In the genomic region with DNA sequence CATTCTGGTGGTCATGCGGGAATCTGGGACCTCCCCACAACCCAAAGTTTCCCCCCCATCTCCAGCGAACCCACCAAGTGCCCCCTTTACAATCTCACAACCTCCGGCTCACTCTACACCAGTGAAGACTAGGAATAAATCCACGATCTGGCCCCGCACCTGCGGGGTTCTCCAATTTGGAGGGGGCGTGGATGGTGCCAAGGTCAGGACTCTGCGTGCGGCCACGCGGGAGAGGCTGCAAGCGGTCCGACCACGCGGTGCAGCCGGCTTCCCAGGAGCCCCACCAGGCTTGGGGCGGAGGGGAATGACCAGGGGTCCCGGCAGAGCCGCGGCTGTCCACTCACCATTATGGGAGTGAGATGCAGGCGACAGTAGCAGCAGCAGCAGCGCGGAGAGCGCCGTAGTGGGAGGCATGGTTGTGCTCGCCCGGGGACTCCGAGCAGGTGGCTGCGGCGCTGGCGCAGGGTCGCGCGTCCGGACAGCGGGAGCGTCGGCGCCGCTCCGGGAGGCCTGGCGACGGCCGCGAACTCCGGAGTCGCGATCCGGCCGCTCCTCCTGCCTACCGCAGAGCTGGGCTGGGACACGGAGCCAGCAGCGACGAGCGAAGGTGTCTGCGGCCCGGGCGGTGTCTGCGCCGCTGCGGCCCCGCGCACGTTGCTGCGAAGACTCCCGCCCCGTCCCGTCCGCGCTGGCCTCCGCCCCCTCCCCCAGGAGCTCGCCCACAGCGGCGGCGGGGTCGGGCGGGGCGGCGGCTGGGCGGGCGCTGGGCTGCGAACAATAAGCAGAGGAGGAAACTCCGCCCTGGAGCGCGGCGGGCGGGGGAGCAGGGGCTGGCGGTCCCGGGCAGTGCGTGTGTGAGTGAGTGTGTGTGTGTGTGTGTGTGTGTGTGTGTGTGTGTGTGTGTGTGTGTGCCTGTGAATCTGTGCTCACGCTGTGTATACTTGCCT, we compare ENCODE assay signal across 8 mouse cellular contexts. TPM values are rescaled to one million over a fixed set of nuclear protein-coding genes. Genes with fewer than 3 reads are reported as not detected.
A peak's percentile ranks its signal among the peaks of the same experiment; 100 is the strongest.
DNase-seq lines count a peak whose midpoint lies in the region; ATAC-seq and TF ChIP-seq lines count a peak whose summit lies in the region.

A gene (minus strand): TSS at position 747 of the 947 bp plus-strand sequence.

- no peak within 1 kb of the TSS for H3K27ac ChIP-seq in bone marrow macrophage, adult 2 months (ENCODE audit: insufficient read depth, low read depth, low read length)
- H3K27ac ChIP-seq in forebrain, embryonic 12.5 days: peak within 1 kb of the TSS; percentile 78
- H3K27ac ChIP-seq in olfactory bulb, adult 2 months (ENCODE audit: insufficient read depth, low read depth, low read length): no peak within 1 kb of the TSS

- under 1% methylated on average over 71 of the region's 91 CpGs for WGBS in forebrain, embryonic 12.5 days
- WGBS in lung, adult 2 months: under 1% methylated on average over 85 of the region's 91 CpGs
- WGBS in olfactory bulb, adult 2 months: under 1% methylated on average over 88 of the region's 91 CpGs

- H3K9ac ChIP-seq in forebrain, embryonic 12.5 days: peak within 1 kb of the TSS; percentile 86

- H3K27me3 ChIP-seq in forebrain, embryonic 12.5 days: peaks cover 30% of the 10 kb centered on the region

- peak; percentile 92 for ATAC-seq in forebrain, embryonic 12.5 days (ENCODE audit: low FRiP score)

- no peak for TF ChIP-seq POLR2A in bone marrow macrophage, adult 2 months (IDR thresholded peaks at IDR 0.05; ENCODE audit: borderline replicate concordance, low read depth, low read length)
- peak; percentile 64; the same call in 1 of the 2 replicates for TF ChIP-seq POLR2A in lung, adult 2 months (IDR thresholded peaks at IDR 0.05; ENCODE audit: borderline replicate concordance, extremely low read depth, low read depth, low read length)
- no peak for TF ChIP-seq POLR2A in olfactory bulb, adult 2 months (IDR thresholded peaks at IDR 0.05; ENCODE audit: insufficient read depth, low read depth, low read length)

- H3K4me2 ChIP-seq in forebrain, embryonic 12.5 days: peak within 1 kb of the TSS; percentile 89

- no peaks in the 10 kb centered on the region for H3K9me3 ChIP-seq in forebrain, embryonic 12.5 days

- peak within 1 kb of the TSS; percentile 53 for H3K4me3 ChIP-seq in bone marrow macrophage, adult 2 months (ENCODE audit: insufficient read depth, low read length)
- H3K4me3 ChIP-seq in forebrain, embryonic 12.5 days (replicated peaks): peak within 1 kb of the TSS; percentile 77
- H3K4me3 ChIP-seq in lung, adult 2 months (replicated peaks; ENCODE audit: extremely low read depth, low read depth, low read length): peak within 1 kb of the TSS; percentile 64
- peak within 1 kb of the TSS; percentile 51 for H3K4me3 ChIP-seq in olfactory bulb, adult 2 months (ENCODE audit: insufficient read depth, low read depth, low read length)

- peak; percentile 72 for DNase-seq in CD4-positive helper T cell, adult 2 months (ENCODE audit: low read depth, low spot score)
- peak; percentile 83 to 89 for DNase-seq in heart, postnatal 14 days
- peak; percentile 87 to 92 for DNase-seq in kidney, postnatal 4 days
- peak; percentile 77 for DNase-seq in lung, adult 2 months
- peak; percentile 58 for DNase-seq in testis, postnatal 14 days (ENCODE audit: low spot score)

- H3K36me3 ChIP-seq in forebrain, embryonic 12.5 days (replicated peaks): no peaks in the 10 kb centered on the region

- no peak for TF ChIP-seq CTCF in bone marrow macrophage, adult 2 months (IDR thresholded peaks at IDR 0.05; ENCODE audit: low read depth, low read length)
- no peak for TF ChIP-seq CTCF in lung, adult 2 months (IDR thresholded peaks at IDR 0.05; ENCODE audit: insufficient read depth, low read length)
- TF ChIP-seq CTCF in olfactory bulb, adult 2 months (IDR thresholded peaks at IDR 0.05; ENCODE audit: insufficient read depth, low read depth, low read length): no peak

- no peaks in the 10 kb centered on the region for H3K4me1 ChIP-seq in bone marrow macrophage, adult 2 months (ENCODE audit: control insufficient read depth, insufficient read depth, low read length)
- H3K4me1 ChIP-seq in forebrain, embryonic 12.5 days: peaks cover 51% of the 10 kb centered on the region
- peaks cover 2% of the 10 kb centered on the region; the same call in 1 of the 2 replicates for H3K4me1 ChIP-seq in lung, adult 2 months (ENCODE audit: control insufficient read depth, insufficient read depth, low read length)
- peaks cover 24% of the 10 kb centered on the region for H3K4me1 ChIP-seq in olfactory bulb, adult 2 months (ENCODE audit: control insufficient read depth, insufficient read depth, low read length)

- intact Hi-C loops in heart, postnatal 14 days (cut with DNase I): loop anchor here (2.0 kb wide), 1 partner anchor 75 kb away; no protein-coding TSS in a partner anchor

RNA-seq across cellular contexts. Expression of the gene that starts here (rescaled TPM):
- not detected in 2 replicates for polyA plus RNA-seq in bone marrow macrophage, adult 2 months (2012; ENCODE audit: insufficient read depth, insufficient read length, missing spikeins)
- 20.1 and 21.1 TPM in 2 replicates for polyA plus RNA-seq in forebrain, embryonic 12.5 days (2016; fragmentation: Nextera tagmentation; extraction: Ambion mirVana)
- total RNA-seq in heart, postnatal 14 days (2021): 10 to 100 TPM; 87.5 to 88.3 TPM
- polyA plus RNA-seq in lung, adult 2 months (2012; rRNA removed): 190 and 236 TPM in 2 replicates
- not detected in 2 replicates for polyA plus RNA-seq in olfactory bulb, adult 2 months (2012; ENCODE audit: insufficient read depth, insufficient read length, low replicate concordance, missing spikeins)
